Mouse (Mus musculus) heart, embryonic 11.5 days (tissue): Measurements from ENCODE around the gene Iltifb. TPM values are rescaled to one million over a fixed set of nuclear protein-coding genes. Genes with fewer than 3 reads are reported as not detected.
"Not testable (repeated sequence)": the region's sequence is repeated elsewhere in the genome, so short reads cannot be mapped to it uniquely, and the experiment has no call there.

Experiments used
- ATAC-seq: fragments of 200-750 bp; cut with Nextera tagmentation; replicated peaks from 2 replicates; pipeline ENCODE4 v1.8.0; 2017; ENCODE audit warnings: moderate library complexity; ENCODE audit not compliant: insufficient number of reproducible peaks, low FRiP score, low TSS enrichment
- H3K27ac ChIP-seq: fragments of 300-500 bp; sonication (generic); 2 replicates; pipeline ENCODE4 v1.5.1; 2014; ENCODE audit warnings: mild to moderate bottlenecking, low read depth, low read length
- H3K27me3 ChIP-seq: fragments of 300-500 bp; sonication (generic); 2 replicates; pipeline ENCODE4 v1.6.1; 2014; ENCODE audit warnings: mild to moderate bottlenecking, low read length, mixed read lengths; ENCODE audit not compliant: control insufficient read depth, insufficient read depth
- H3K36me3 ChIP-seq: fragments of 300-500 bp; sonication (generic); 2 replicates; pipeline ENCODE4 v1.6.1; 2014; ENCODE audit warnings: mild to moderate bottlenecking, low read length, moderate library complexity, mixed read lengths; ENCODE audit not compliant: control insufficient read depth, insufficient read depth
- H3K4me1 ChIP-seq: fragments of 300-500 bp; sonication (generic); 2 replicates; pipeline ENCODE4 v1.6.1; 2014; ENCODE audit warnings: low read length; ENCODE audit not compliant: control insufficient read depth, insufficient read depth
- H3K4me2 ChIP-seq: fragments of 300-500 bp; sonication (generic); 2 replicates; pipeline ENCODE4 v1.6.1; 2014; ENCODE audit warnings: mild to moderate bottlenecking, moderate library complexity
- H3K4me3 ChIP-seq: fragments of 300-500 bp; sonication (generic); 2 replicates; pipeline ENCODE4 v1.5.1; 2014; ENCODE audit warnings: low read depth, low read length
- H3K9ac ChIP-seq: fragments of 300-500 bp; sonication (generic); 2 replicates; pipeline ENCODE4 v1.6.1; 2014; ENCODE audit warnings: mild to moderate bottlenecking, low read depth, low read length, moderate library complexity
- H3K9me3 ChIP-seq: fragments of 300-500 bp; sonication (generic); replicated peaks from 2 replicates; pipeline ENCODE4 v1.6.1; 2016; ENCODE audit warnings: low read length; ENCODE audit not compliant: control insufficient read depth
- WGBS: fragments of 180-500 bp; shearing (Covaris S2); extraction: QIAGEN DNeasy Blood & Tissue Kit; methylation state at CpG from one replicate; pipeline ENCODE4 v1.1.7; 2014; ENCODE audit not compliant: insufficient replicate concordance; 5-methylcytosine and 5-hydroxymethylcytosine counted together
- polyA plus RNA-seq: library from polyadenylated mRNA; unstranded; fragments of >200 nt; fragmentation: Nextera tagmentation; extraction: Ambion mirVana; gene quantifications from 2 replicates; pipeline ENCODE4 v1.2.1, GENCODE M21; 2014

The Iltifb gene
- polyA plus RNA-seq, 1 experiment from 2014 or later = not detected

GRCm38 (mm10) chr10:118278069-118278468, 16.8 kb downstream of the Iltifb start:
- H3K27me3 ChIP-seq, H3K9me3 ChIP-seq, H3K4me3 ChIP-seq, H3K4me1 ChIP-seq, H3K27ac ChIP-seq, H3K4me2 ChIP-seq, ATAC-seq, H3K9ac ChIP-seq, H3K36me3 ChIP-seq: not testable (repeated sequence)
- no CpG with 5 or more reads among the region's 4 CpGs for WGBS

- not testable (repeated sequence) for H3K27ac ChIP-seq, H3K27me3 ChIP-seq, H3K4me1 ChIP-seq, H3K4me2 ChIP-seq, ATAC-seq, H3K4me3 ChIP-seq, H3K9me3 ChIP-seq, H3K36me3 ChIP-seq, H3K9ac ChIP-seq
- 89% methylated on average over 1 of the region's 2 CpGs for WGBS
These were observed 23.4 kb downstream of the Iltifb start for GRCm38 (mm10) chr10:118271416-118271815.

- not testable (repeated sequence) for H3K27me3 ChIP-seq, H3K4me3 ChIP-seq, ATAC-seq, H3K9me3 ChIP-seq, H3K27ac ChIP-seq, H3K4me2 ChIP-seq, H3K9ac ChIP-seq, H3K4me1 ChIP-seq, H3K36me3 ChIP-seq
- WGBS = 60% methylated on average over 1 of the region's 8 CpGs
These were observed 26.0 kb downstream of the Iltifb start for GRCm38 (mm10) chr10:118268812-118269211.

DNA sequence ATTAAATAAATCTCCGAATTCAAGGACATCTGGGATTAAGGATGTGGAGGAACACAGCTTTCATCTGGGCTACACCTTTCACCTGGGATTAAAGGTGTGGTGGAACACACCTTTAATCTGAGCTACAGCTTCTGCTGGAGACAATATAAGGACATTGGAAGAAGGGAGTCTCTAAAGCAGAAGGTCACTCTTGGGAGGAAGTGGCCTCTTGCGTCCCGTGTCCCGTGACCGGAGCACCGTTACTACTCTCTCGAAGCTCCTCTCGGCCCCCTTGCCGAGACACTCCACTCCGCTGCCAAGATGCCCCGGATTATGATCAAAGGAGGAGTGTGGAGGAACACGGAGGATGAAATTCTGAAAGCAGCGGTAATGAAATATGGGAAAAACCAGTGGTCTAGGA, 36.5 kb downstream of the Iltifb start, which contains the start of gene Gm32802:
Gm32802 (plus strand) TSS at position 301 of the 400 bp plus-strand sequence.
- H3K36me3 ChIP-seq, H3K4me1 ChIP-seq, H3K27me3 ChIP-seq, H3K9me3 ChIP-seq, H3K4me3 ChIP-seq, H3K4me2 ChIP-seq, ATAC-seq, H3K27ac ChIP-seq, H3K9ac ChIP-seq: not testable (repeated sequence)
- WGBS = no CpG with 5 or more reads among the region's 13 CpGs

- Histone ChIP-seq H3K4me3 (no peak overlapping the region), H3K27ac (no peak overlapping the region), H3K27me3 (no peaks in the 10 kb centered on the region), H3K4me2 (no peak overlapping the region), H3K4me1 (no peaks in the 10 kb centered on the region), H3K9me3 (no peaks in the 10 kb centered on the region), H3K36me3 (no peaks in the 10 kb centered on the region), H3K9ac (no peak overlapping the region)
- ATAC-seq = no peak
- 54% methylated on average over 10 of the region's 10 CpGs for WGBS
These were observed 44.0 kb downstream of the Iltifb start for GRCm38 (mm10) chr10:118250852-118251295.

DNA sequence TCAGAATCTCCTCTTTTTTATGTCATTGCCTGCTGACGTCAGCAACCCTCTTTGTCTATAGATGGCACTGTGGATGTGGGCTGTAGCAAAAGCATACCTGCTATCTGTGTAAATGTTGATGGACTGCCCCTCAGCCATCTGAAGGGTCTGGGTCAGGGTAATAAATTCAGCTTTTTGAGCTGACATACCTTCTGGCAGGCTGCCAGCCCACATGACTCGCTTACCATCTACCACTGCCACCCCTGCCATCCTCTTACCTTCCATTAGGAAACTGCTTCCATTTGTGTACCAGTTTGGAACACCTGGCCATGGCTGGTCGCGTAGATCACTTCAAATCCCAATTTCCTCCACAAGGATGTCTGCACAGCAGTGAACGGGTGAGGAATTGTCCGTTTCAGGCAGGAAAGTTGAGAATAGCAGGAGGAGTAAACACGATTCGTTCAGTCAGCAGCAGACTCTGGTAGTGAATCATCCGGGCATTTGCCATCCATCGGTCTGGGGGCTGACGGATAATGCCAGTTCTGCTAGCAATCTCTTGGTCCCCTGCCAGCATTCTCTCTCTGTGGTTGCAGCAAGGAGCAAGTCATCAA, 45.7 kb downstream of the Iltifb start:
- 79% methylated on average over 11 of the region's 11 CpGs for WGBS
- not testable (repeated sequence) for H3K27ac ChIP-seq, H3K27me3 ChIP-seq, H3K4me3 ChIP-seq, ATAC-seq, H3K9me3 ChIP-seq, H3K36me3 ChIP-seq, H3K9ac ChIP-seq, H3K4me1 ChIP-seq, H3K4me2 ChIP-seq

GRCm38 (mm10) chr10:118240680-118241079, 54.2 kb downstream of the Iltifb start, which contains the start of gene Gm32717:
TSS of gene Gm32717 (minus strand) at chr10:118240780.
- H3K4me3 ChIP-seq, H3K27me3 ChIP-seq, ATAC-seq, H3K4me1 ChIP-seq, H3K36me3 ChIP-seq, H3K4me2 ChIP-seq, H3K9me3 ChIP-seq, H3K27ac ChIP-seq, H3K9ac ChIP-seq: not testable (repeated sequence)
- WGBS = no CpG with 5 or more reads among the region's 13 CpGs

Other genes with a start within 250 kb of the Iltifb start
- gene Mdm1, start 153.2 kb downstream of the Iltifb start, polyA plus RNA-seq = 17.2 and 19.0 TPM in 2 replicates
- not detected in 2 replicates for gene Il22, start 90.1 kb downstream of the Iltifb start, polyA plus RNA-seq
- not detected in 2 replicates for gene Gm32717, start 54.3 kb downstream of the Iltifb start, polyA plus RNA-seq
- gene Gm32802, start 36.4 kb downstream of the Iltifb start, polyA plus RNA-seq = not detected in 2 replicates
- gene Gm9040, start 31.9 kb upstream of the Iltifb start, polyA plus RNA-seq = not detected in 2 replicates
- not detected in 2 replicates for gene Gm9044, start 37.4 kb upstream of the Iltifb start, polyA plus RNA-seq
- 0.11 TPM in 1 of 2 replicates, not detected in the other for gene Gm9045, start 42.8 kb upstream of the Iltifb start, polyA plus RNA-seq
- gene Gm9046, start 48.2 kb upstream of the Iltifb start, polyA plus RNA-seq = not detected in 2 replicates
- gene Gm9048, start 53.6 kb upstream of the Iltifb start, polyA plus RNA-seq = not detected in 2 replicates
- gene Gm9049, start 59.1 kb upstream of the Iltifb start, polyA plus RNA-seq = 0.11 TPM in 1 of 2 replicates, not detected in the other
- gene Ifng, start 146.0 kb upstream of the Iltifb start, polyA plus RNA-seq = not detected in 2 replicates